Mouse (Mus musculus): ENCODE data around the gene Dnah3.

Gene Dnah3

DNA sequence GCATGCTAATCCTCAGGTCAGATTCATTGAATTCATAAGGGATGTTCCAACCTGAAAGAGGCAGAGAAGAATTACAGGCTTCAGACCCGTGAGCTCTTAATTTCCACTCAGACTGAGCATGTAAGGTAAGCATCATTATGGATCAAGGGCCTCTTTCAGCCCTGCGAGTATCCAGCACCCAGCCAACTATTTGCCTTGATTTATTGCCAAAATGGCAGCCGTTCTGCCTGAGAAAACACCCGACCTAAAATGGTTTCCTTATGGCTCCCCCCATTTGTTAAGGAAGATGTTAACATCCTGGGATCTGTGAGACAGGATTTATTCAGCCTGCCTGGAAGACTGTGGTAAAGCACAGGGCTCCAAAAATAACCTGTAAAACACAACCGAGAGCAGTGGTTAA is 158.0 kb downstream of the Dnah3 start:
- DNase-seq (ENCODE audit: low read depth) = no peak

DNA sequence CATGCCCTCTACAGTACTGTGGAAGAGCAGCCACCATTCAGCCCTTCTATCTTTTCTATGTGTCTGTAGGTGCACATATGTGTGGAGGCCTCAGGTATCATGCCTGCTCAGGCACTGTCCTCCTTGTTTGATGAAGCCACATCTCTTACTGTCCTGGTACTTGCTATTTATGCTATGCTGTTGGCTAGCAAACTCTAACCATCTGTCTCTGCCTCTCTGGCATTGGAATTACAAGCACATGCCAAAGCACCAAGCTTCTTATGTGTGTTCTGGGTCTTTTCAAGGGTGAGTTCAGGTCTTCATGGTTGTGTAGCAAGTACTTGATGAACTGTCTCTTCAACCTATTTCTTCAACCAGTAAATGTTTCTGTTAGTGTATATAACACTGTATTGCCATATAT is 158.8 kb downstream of the Dnah3 start:
- DNase-seq (ENCODE audit: low read depth) = no peak

DNA sequence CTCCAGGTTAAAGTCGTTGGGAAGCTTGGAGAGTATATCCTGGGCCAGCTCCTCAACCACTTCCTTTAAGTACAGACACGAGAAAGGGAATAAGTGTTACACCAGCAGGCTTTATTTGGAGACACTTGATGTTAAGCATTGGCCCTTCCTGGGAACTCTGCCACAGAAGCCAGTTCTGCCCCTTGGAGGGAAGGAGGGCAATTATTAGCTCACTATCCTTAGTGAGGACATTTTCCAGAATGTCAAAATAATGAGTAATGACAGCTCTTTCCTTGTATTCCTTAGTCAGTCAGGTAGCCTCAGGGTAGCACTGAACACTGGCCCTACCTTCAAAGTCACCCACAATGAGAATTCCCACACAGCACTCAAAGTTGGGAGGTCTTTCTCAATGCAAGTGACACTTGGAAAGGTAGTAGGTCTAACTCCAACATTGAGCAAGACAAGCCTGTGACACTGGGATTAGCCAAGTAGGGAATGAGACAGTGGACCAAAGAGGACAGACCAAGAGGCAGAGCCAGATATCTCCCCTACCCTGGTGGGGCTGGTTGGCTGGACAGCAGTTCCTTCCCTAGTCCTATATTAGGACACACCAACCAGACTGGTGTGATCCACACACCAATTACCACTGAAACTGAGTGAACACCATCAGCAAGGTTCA is 166.2 kb downstream of the Dnah3 start:
- no peak for DNase-seq (ENCODE audit: low read depth)

DNA sequence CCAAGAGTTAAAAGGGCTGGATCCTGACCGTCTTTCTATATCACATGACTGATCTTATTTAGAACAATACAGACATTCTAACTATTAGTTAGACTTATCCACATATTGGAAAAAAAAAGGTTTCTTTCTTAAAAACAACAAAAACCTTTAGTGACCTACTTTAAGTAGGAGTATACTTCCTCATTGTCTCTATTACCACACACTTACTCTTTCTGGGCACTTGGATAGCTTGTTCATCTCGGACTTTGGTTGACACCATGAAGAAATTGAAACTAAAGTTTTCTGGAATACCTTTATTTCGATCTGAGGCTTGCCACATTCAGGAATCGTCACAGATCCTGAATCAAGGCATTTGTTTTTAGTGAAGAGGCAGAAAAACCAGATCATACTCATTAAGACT is 174.0 kb downstream of the Dnah3 start:
- no peak for DNase-seq (ENCODE audit: low read depth)

DNA sequence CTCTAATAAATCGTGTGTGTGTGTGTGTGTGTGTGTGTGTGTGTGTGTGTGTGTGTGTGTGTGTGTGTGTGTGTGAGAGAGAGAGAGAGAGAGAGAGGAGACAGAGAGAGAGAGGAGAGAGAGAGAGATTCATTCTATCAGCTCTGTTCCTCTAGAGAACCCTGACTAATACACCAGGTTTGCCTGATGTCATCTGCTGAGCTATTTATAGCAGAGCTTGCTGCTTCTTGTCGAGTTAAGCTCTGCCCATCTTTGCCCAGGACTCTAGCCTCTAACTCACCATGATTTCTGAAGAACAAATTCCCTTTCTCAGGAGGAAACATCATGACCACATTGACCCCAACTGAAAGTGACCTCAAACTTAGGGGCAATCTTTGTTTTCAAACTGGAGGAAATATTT is 174.6 kb downstream of the Dnah3 start:
- DNase-seq (ENCODE audit: low read depth) = peak; percentile 25

DNA sequence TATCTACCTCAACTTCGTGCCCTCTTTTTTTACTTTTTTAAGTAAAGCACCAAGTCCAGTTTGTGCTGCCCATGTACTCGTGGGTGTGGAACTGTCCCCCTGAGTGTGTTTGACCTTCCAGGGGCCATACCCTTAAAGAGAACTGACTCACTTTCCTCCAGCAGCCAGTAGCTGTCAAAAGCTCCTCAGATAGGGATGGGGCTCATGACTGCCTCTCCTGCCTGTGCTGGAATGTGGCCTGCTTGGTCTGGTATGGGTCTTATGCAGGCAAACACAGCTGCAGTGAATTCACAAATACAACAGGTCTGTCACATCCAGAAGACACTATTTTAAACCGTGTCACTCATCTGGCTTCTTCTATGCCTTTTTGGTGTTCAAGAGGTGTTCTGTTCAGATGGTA is 183.4 kb downstream of the Dnah3 start:
- no peak for DNase-seq (ENCODE audit: low read depth)

DNA sequence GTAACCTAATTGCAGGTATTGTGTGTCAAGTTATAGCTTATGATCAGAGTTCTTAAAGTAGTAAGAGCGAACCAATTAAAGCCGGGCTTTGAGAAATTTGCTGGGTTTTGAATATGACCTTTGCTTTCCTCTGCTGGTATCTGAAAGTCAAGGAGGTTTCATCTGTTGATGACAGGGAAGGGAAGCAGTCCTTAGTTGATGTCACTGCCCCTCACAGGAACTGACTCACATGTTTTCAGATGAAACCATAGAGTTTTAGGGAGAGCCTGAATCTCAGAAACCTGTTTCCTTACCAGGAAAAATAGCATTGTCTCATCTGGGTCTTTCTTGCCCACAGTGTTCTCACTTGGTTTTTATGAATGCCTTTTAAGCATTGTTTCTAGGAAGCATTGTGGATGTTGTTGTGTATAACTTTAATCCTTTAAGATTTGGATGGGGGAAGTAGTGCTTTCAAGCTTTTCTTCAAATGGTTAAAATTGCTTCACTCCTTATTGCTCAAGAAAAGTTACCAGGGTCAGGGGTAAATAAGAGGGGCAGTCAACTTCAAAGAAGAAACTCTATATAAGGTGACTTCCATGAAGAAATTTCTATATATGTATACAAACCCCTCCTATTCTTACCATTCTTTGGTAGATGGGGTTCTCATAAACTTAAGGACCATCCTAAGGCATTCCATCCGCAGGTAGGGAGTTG is 188.4 kb downstream of the Dnah3 start:
- peak; percentile 63 for DNase-seq (ENCODE audit: low read depth)

DNA sequence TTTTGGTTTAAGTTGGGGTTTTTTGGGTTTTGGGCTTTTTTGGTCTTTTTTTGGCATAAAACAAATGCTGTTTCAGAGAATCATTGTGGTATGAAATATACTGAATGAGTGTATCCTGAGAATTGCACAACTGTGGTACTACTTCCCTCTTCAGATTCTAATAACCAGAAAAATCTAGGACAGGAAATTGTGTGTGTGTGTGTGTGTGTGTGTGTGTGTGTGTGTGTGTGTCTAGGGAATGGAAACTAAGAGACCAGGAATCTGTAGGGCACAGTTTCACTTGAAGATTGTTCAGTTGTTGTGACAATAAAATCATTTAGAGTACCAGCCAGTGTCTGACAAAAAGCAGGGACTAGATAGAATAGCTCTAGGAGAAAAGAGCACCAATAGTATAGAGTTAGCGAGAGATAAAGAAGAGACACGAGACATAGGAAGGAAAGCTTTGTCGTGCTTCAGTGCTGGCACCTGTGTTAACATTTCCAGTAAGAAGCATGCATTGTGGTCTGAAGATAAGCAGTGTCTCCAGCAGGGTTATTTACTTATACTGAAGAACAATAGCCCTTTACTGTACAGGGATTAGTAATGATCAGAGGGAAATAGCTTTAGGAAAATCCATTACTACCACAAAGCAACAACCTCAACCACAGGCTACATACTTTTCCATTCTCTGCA is 195.6 kb downstream of the Dnah3 start:
- DNase-seq (ENCODE audit: low read depth) = peak; percentile 73

DNA sequence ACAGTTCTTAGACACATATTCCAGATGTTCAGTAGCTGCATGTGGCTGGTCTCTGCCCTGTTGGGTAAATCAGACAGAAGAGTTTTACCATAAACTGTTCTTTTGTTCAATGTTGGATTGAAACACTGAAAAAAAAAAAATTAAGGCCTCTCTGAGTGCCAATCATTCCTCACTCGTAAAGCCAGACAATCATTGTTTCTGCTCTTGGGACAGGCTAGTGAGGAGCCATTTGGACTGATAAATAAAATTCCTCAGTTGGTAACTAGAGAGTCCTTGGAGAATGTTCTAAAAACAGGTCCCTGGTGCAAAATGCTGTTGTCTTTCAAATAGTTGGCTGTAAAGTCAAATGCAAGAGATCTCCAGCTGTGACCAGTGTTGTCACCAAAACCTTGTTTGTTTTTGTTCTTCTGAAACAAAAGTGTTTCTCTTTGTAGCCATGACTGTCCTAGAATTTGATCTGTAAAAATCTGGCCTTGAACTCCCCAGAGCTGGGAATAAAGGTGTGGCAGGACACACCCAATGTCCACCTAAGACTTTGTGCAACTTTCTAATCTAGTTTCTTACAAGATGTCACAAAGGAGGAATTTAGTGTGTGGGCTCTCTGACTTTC is 196.7 kb downstream of the Dnah3 start:
- DNase-seq (ENCODE audit: low read depth) = no peak

DNA sequence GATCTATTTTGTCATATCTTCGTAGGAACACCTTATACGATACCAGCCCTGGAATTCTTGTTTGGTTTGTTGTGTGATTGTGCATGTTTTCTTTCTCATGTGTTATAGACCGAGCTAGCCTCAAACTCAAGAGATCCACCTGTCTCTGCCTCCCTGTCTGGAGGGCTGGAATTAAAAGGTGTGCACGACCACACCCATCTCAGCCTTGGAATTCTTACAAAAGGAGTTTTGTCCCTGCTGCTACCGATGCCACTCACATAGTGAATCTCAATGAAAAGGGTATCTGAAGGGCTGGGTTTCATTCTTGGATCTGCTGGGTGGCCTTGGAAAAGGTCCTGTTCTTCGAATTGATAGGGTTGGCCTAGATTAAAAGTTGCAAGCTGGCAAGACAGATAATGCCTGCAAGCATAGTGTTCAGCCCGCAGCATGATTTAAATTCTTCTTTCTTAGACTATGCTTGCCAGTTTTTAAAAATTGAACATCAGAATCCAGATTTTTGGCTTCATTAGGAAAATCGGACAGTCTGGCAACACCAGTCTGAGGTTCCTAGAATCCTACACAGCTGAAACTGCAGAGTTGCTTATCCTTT is 197.5 kb downstream of the Dnah3 start:
- no peak for DNase-seq (ENCODE audit: low read depth)

DNA sequence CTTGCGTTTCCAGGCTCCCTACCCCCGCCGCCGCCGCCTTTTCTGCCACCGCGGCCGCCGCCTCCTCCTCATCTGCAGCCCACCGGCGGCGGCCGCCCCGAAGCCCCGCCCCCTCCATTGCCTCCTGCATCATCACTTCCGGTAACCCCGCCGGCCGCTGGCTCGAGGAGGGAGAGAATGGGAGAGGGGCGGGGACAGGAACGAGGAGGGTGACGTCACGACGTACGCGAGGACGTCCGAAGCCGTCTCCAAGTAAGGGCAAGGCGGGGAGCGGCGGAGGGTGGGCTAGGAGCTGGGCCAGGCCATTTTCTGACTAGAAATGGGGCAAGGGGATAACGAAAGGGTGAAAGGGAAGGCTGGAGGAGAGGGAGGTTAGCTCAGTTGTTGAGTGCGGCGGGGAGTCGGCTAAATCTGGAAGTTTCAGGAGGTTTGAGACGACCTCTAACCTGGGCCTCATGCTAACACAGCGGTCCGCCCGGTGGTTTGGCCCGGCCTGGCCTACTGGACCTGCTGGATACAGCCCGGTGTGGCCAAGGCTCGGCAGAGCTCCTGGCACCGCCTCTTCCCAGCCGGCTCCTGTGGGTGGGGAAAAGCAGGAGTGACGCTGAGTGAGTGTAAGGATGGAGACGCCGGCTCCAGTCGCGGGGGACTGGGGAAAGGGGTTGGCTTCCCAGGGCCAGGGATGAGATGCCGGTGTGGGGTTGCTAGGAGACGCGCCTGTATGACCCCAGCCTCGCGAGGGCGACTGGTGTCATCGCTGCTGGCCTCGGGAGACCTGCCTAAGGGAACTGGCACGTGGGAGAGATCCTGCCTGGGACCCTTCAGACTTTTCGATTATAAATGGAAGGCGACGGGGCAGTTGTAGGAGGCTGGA is 199.2 kb downstream of the Dnah3 start, which contains the start of the genes Lyrm1 and Dcun1d3:
Gene Lyrm1 (plus strand): TSS at position 223 of the 874 bp plus-strand sequence.
Gene Dcun1d3 (minus strand): TSS at position 660 of the 874 bp plus-strand sequence.
- peak; percentile 98 for DNase-seq (ENCODE audit: low read depth)

DNA sequence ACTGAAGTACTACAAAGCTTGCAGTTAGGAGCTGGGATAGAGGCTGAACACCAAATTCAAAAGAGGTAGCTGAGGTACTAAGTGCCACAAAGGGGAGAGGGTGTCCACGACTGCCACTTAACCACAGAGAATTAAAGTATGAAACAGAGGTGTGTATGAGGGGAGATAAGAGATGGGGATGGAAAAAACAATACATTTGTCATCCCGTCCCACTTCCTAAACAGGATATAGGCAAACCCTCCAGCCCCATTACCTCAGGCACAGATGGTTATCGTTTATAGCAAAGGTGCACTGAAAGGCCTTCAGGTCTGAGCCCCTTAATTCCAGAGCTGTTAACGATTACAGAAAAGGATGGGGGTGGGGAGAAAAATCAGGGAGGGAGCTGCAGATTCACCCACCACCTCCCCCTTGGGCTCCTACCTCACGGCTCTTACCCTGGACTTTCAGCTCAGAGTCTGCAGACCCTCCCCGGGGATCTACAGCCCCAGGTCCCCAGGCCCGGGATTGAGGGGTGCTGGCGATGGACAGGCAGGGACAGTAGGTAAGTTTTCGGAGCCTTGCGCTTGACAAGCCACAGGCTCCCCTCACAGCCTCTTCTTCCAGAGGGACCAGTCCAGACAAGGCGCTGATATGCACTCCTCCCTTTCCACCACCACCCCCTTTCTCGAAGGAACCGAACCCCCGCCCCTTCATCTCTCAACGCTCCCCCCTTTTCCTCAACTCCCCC is 200.1 kb downstream of the Dnah3 start:
- peak; percentile 55 for DNase-seq (ENCODE audit: low read depth)

DNA sequence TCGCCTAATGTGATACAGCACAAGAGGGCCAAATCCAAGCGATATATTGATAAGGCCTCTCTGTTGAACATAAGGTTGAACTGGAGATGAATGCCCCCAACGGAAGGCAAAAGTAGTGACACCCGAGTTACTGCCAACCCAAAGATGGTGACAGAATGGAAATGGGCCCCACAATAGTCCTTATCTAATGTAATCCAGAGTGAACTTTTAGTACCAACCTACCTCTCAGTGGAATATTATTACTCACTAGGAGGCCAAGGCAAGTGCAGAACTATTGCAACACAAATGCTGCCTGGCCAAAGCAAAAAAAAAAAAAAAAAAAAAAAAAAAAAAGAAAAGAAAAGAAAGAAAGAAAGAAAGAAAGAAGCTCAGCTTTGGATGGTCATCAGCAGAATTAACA is 202.3 kb downstream of the Dnah3 start:
- peak; percentile 51 for DNase-seq (ENCODE audit: low read depth)

DNA sequence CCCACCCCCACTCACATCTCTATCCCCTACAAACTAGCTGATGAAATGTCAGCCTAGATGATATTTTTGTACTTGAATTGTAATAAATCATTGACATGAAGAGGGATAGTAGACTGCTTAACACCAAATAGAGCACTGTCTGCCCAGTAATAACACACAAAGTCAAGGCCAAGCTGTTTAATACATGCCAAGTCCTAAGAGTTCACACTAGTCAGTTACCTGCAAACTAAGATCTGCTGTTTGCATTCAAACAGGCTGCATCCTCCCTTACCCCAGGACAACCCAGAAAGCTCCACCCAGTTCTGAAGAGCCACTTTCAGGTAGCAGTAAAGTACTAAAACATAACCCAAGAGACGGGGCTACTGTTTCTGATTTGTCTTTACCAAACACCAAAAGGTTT is 202.9 kb downstream of the Dnah3 start:
- DNase-seq (ENCODE audit: low read depth) = no peak

DNA sequence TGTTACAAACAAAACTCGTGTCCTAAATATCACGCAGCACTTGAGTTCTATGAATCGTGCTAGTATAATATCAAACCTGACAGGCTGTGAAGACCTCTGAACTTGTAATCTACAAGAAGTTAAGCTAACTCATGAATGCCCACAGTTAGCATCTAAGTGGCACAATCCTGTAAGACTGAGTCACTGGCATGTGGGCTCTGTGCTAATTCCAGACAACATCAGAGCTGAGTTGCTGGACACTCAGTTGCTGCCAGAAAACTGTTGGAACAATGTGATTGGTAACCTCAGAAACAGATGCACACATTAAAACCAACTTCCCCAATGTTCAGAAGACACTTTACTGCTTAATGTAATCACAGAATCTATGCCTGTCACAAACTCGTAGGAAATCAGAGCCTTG is 207.2 kb downstream of the Dnah3 start:
- peak; percentile 41 for DNase-seq (ENCODE audit: low read depth)

DNA sequence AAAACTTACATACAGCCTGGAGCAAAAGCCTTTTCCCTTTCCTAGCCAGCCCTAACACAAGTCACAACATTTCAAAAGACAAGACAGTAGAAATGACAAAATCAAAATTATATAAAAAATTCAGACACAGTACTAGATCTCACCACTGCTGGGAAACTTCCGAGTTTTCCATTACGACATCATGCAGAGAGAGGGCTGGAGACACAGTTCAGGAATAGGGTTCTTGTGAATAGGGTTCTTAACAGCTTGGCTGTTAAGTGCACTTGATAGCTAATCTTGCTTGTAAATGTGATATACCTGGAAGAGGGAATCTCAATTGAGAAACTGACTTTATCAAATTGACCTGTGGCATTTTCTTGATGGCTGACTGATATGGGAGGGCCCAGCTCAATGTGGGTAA is 213.9 kb downstream of the Dnah3 start:
- DNase-seq (ENCODE audit: low read depth) = no peak

DNA sequence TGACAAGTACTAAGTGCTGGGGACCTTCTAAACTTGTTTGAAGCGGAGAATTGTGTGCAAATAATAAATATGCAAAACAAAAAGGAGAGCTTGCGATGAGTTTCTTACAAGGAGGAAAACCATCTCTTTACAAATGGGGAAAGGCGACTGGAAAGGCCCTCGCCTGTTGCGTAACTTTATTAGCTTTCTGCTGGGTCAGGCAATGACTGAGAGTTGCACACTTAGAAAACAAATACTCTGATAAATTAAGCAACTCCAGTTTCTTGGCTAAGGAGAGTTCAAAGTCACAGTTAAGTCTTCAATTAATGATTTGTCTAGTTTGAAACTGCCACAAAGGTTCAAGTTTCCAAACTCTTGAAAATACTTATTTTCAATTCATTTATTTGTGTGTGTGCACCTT is 214.7 kb downstream of the Dnah3 start:
- DNase-seq (ENCODE audit: low read depth) = peak; percentile 54

DNA sequence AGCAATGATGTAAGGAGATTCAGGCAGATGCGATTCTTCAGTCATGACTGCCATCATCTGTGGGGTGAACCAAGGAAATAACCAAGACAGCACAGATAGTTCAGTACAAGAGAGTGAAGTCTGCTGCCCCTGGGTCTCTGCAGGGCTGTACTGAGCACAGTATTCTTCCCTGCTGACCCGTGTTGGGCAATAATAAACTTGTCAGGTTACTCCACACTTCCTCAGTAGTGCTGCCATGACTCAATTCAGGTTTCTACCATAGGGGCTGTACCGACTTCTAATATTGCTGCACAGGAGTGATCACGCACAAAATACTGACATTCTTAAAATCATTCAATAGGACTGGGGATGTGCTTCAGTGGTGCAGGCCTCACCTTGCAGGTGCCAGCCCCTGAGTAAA is 215.9 kb downstream of the Dnah3 start:
- peak; percentile 61 for DNase-seq (ENCODE audit: low read depth)

DNA sequence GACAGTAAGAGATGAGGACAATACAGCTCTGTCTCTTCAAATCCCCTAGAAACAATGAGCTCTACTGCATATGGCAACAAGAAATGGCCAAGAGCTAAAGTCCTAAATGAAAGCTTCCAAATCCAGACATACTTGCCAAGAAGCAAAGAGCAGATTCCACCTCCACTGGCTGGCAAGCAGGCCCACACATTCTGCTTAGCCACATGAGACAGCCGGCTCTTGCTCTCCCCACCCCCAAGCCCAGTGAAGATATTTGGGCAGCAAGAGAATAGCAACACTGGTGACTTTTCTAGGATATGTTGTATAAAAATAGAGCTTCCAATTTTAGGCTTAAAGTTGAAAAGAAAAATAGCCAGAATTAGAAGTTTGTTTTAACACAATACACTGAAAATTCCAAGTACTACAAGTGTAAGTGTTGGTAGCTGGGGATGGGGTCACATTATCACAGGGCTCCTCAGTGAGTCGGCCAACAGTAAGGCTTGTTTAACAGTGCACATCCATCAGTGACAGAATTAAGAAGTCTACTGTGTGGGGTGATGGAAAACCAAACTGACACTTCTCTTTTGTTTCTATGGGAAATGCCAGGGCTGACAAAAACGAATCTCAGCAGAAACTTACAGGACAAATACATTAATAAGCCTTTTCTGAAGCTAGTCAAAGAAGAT is 219.2 kb downstream of the Dnah3 start:
- DNase-seq (ENCODE audit: low read depth) = no peak

DNA sequence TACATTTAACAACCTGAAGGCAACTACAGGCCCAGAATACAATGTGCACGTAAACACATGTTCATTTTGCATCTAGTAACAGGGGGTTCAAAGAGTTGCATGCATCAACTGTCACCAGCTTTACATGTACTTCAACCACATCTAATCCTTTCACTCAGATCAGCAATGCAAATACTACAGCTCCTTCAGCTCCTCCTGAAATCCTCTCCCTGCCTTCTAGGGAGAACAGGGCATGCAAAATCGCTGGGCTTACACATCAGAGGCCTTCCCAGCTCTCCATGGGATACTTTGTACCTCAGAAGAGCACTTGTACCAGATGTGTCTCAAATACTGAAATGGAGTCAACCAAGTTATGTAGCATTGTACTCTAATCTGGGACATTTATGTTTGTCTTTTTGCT is 222.0 kb downstream of the Dnah3 start:
- DNase-seq (ENCODE audit: low read depth) = no peak

Measured in 416B (cell line).